Mouse (Mus musculus): ENCODE measurements at regions not wholly inside any gene's neighbourhood (a gene's known extent, or its start where the extent isn't known, plus 50 kb on each side); places are given as distances from the start of the nearest gene placed in this dataset.

GRCm38 (mm10) chr12:25162843-25163242 is 65.9 kb upstream of the Id2 start:
- WGBS: 74% methylated on average over 6 of the region's 6 CpGs
- no peak for DNase-seq (ENCODE audit: extremely low spot score, low spot score)
- Histone ChIP-seq H3K4me1 (peaks cover 73% of the 10 kb centered on the region), H3K27me3 (ENCODE audit: poor library complexity, severe bottlenecking) (peaks cover 7% of the 10 kb centered on the region; the same call in 1 of the 2 replicates), H3K4me3 (no peak overlapping the region), H3K9me3 (no peaks in the 10 kb centered on the region), H3K36me3 (replicated peaks) (no peaks in the 10 kb centered on the region), H3K27ac (peak overlapping the region; percentile 82)

- peaks cover 14% of the 10 kb centered on the region; the same call in 1 of the 2 replicates for H3K27me3 ChIP-seq (ENCODE audit: poor library complexity, severe bottlenecking)
- DNase-seq (ENCODE audit: extremely low spot score, low spot score): no peak
- H3K27ac ChIP-seq: peak overlapping the region; percentile 82
- H3K9me3 ChIP-seq: no peaks in the 10 kb centered on the region
- H3K4me3 ChIP-seq: no peak overlapping the region
- peaks cover 68% of the 10 kb centered on the region for H3K4me1 ChIP-seq
- no peaks in the 10 kb centered on the region for H3K36me3 ChIP-seq (replicated peaks)
- 88% methylated on average over 6 of the region's 6 CpGs for WGBS
These were observed 65.0 kb upstream of the Id2 start for GRCm38 (mm10) chr12:25161939-25162338.

GRCm38 (mm10) chr12:25160990-25161843 is 64.3 kb upstream of the Id2 start:
- Histone ChIP-seq H3K9me3 (no peaks in the 10 kb centered on the region), H3K4me3 (no peak overlapping the region), H3K4me1 (peaks cover 61% of the 10 kb centered on the region), H3K27me3 (ENCODE audit: poor library complexity, severe bottlenecking) (peaks cover 16% of the 10 kb centered on the region; the same call in 1 of the 2 replicates), H3K27ac (peak overlapping the region; percentile 82), H3K36me3 (replicated peaks) (no peaks in the 10 kb centered on the region)
- DNase-seq (ENCODE audit: extremely low spot score, low spot score): no peak
- 78% methylated on average over 15 of the region's 15 CpGs for WGBS

- peaks cover 53% of the 10 kb centered on the region for H3K4me1 ChIP-seq
- no peaks in the 10 kb centered on the region for H3K36me3 ChIP-seq (replicated peaks)
- 93% methylated on average over 6 of the region's 6 CpGs for WGBS
- H3K9me3 ChIP-seq: no peaks in the 10 kb centered on the region
- H3K4me3 ChIP-seq: no peak overlapping the region
- peaks cover 16% of the 10 kb centered on the region; the same call in 1 of the 2 replicates for H3K27me3 ChIP-seq (ENCODE audit: poor library complexity, severe bottlenecking)
- no peak overlapping the region for H3K27ac ChIP-seq
- DNase-seq (ENCODE audit: extremely low spot score, low spot score): no peak
These were observed 62.2 kb upstream of the Id2 start for GRCm38 (mm10) chr12:25159091-25159490.

- no peak overlapping the region for H3K4me3 ChIP-seq
- no peaks in the 10 kb centered on the region for H3K36me3 ChIP-seq (replicated peaks)
- H3K4me1 ChIP-seq: peaks cover 35% of the 10 kb centered on the region
- peaks cover 16% of the 10 kb centered on the region; the same call in 1 of the 2 replicates for H3K27me3 ChIP-seq (ENCODE audit: poor library complexity, severe bottlenecking)
- DNase-seq (ENCODE audit: extremely low spot score, low spot score): no peak
- 94% methylated on average over 5 of the region's 5 CpGs for WGBS
- H3K9me3 ChIP-seq: no peaks in the 10 kb centered on the region
- H3K27ac ChIP-seq: peak overlapping the region; percentile 53; the same call in 1 of the 2 replicates
These were observed 60.3 kb upstream of the Id2 start for GRCm38 (mm10) chr12:25157238-25157637.

GRCm38 (mm10) chr12:25155396-25155795 is 58.5 kb upstream of the Id2 start:
- 81% methylated on average over 9 of the region's 9 CpGs for WGBS
- peaks cover 23% of the 10 kb centered on the region for H3K4me1 ChIP-seq
- H3K27me3 ChIP-seq (ENCODE audit: poor library complexity, severe bottlenecking): peaks cover 16% of the 10 kb centered on the region; the same call in 1 of the 2 replicates
- no peak overlapping the region for H3K4me3 ChIP-seq
- no peaks in the 10 kb centered on the region for H3K9me3 ChIP-seq
- DNase-seq (ENCODE audit: extremely low spot score, low spot score): no peak
- no peaks in the 10 kb centered on the region for H3K36me3 ChIP-seq (replicated peaks)
- H3K27ac ChIP-seq: peak overlapping the region; percentile 56; the same call in 1 of the 2 replicates

GRCm38 (mm10) chr12:25148099-25148498 is 51.2 kb upstream of the Id2 start:
- DNase-seq (ENCODE audit: extremely low spot score, low spot score): no peak
- no peak overlapping the region for H3K27ac ChIP-seq
- 79% methylated on average over 6 of the region's 6 CpGs for WGBS
- no peaks in the 10 kb centered on the region for H3K36me3 ChIP-seq (replicated peaks)
- no peaks in the 10 kb centered on the region for H3K27me3 ChIP-seq (ENCODE audit: poor library complexity, severe bottlenecking)
- no peaks in the 10 kb centered on the region for H3K9me3 ChIP-seq
- H3K4me1 ChIP-seq: peaks cover 7% of the 10 kb centered on the region; the same call in 1 of the 2 replicates
- H3K4me3 ChIP-seq: no peak overlapping the region

Measured in forebrain, embryonic 10.5 days (tissue).